Mouse (Mus musculus): ENCODE measurements around the gene Skint5.
A peak's percentile ranks its signal among the peaks of the same experiment; 100 is the strongest.

Skint5 gene

GRCm38 (mm10) chr4:113999403-113999802 is at the start of gene Skint5:
TSS of gene Skint5 (minus strand) at chr4:113999503.
- no peak for DNase-seq (ENCODE audit: low read depth, low spot score)

DNA sequence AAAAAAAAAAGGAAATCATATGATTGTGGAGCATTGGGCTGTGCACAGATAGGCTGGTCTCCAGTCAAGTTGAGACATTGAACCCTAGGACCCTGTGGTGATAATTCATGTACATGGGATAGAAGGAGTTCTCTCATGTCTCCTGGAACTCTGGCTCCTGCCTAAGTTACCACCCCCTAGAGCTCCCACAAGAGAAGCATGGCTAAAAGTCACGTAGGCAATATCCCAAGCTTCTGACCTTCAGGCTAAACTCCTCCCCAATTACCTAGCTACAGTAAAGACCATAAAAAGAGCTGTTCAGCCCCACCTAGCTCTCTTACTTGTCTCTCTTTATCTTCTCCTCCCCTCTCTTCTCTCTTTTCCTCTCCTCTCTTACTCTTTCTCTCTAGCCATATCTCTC is 42.0 kb downstream of the Skint5 start:
- no peak for DNase-seq (ENCODE audit: low read depth, low spot score)

DNA sequence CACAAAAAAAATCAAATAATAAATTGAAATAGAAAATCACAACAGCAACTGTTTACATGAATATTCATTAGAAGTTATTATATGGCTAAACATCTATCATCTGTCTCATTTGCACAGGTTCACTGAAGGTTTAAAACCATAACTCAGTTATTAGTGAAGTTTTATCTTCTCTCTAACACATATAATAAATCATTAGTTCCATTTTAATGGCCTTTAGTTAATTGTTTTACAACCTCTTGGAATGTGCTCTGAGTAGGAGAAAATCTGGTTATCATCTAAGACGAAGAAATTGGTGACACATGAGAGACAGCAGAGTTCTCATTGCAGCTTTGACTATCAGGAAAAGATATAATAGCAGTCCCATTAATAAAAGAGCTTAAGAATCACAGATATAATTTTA is 235.1 kb downstream of the Skint5 start:
- no peak for DNase-seq (ENCODE audit: low read depth, low spot score)

- no peak for DNase-seq (ENCODE audit: low read depth, low spot score)
These were observed 235.6 kb downstream of the Skint5 start for GRCm38 (mm10) chr4:113763684-113764083.

GRCm38 (mm10) chr4:113448230-113448629 is 551.1 kb downstream of the Skint5 start:
- DNase-seq (ENCODE audit: low read depth, low spot score): peak; percentile 3
